Mouse (Mus musculus): ENCODE data around the gene Tnni1. TPM values are rescaled to one million over a fixed set of nuclear protein-coding genes. Genes with fewer than 3 reads are reported as not detected.

Tnni1 gene
- polyA plus RNA-seq, 1 experiment: 25.9 TPM

- H3K27ac ChIP-seq (ENCODE audit: insufficient read depth, low read length): peak overlapping the region; percentile 34; the same call in 1 of the 2 replicates
- H3K4me1 ChIP-seq (ENCODE audit: control insufficient read depth, insufficient read depth, low read length): no peaks in the 10 kb centered on the region; the same call in 1 of the 2 replicates
- WGBS: 40% methylated on average over 13 of the region's 13 CpGs
- peak in 1 of 2 experiments; percentile 17 for DNase-seq
- no peaks in the 10 kb centered on the region for H3K27me3 ChIP-seq (ENCODE audit: control insufficient read depth, insufficient read depth, low read length)
- TF ChIP-seq POLR2A (IDR thresholded peaks at IDR 0.05; ENCODE audit: borderline replicate concordance, insufficient read depth, low read length) (no peak), CTCF (IDR thresholded peaks at IDR 0.05; ENCODE audit: borderline replicate concordance, insufficient read depth, low read depth, low read length) (no peak)
- H3K4me3 ChIP-seq (replicated peaks; ENCODE audit: insufficient read depth, low read depth, low read length): no peak overlapping the region
Observed at GRCm38 (mm10) chr1:135852044-135852756, 73.0 kb downstream of the Tnni1 start.

DNA sequence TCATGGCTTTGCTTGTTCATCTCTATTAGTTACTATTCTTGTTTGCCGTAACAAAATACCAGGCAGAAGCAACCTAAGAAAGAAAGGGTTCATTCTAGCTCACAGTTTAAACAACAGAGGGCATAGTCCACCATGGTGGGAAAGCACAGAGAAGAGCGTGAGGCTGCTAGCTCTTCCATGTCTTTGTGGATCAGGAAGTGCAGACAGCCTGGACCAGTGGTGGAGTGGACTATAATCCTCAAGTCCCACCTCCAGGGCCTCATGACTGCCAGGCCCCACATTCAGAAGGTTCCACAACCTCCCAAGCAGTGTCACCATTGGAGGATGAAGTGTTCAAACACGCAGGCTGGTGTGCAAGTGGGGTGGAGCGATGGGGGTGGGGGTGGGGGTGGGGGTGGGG lies 74.0 kb downstream of the Tnni1 start:
- WGBS: 91% methylated on average over 4 of the region's 4 CpGs
- Histone ChIP-seq H3K27ac (ENCODE audit: insufficient read depth, low read length) (no peak overlapping the region), H3K4me3 (replicated peaks; ENCODE audit: insufficient read depth, low read depth, low read length) (no peak overlapping the region), H3K27me3 (ENCODE audit: control insufficient read depth, insufficient read depth, low read length) (no peaks in the 10 kb centered on the region), H3K4me1 (ENCODE audit: control insufficient read depth, insufficient read depth, low read length) (no peaks in the 10 kb centered on the region)
- DNase-seq: no peak
- no peak for TF ChIP-seq POLR2A (IDR thresholded peaks at IDR 0.05; ENCODE audit: borderline replicate concordance, insufficient read depth, low read length)
- TF ChIP-seq CTCF (IDR thresholded peaks at IDR 0.05; ENCODE audit: borderline replicate concordance, insufficient read depth, low read depth, low read length): no peak

- H3K27me3 ChIP-seq (ENCODE audit: control insufficient read depth, insufficient read depth, low read length): no peaks in the 10 kb centered on the region
- no peaks in the 10 kb centered on the region for H3K4me1 ChIP-seq (ENCODE audit: control insufficient read depth, insufficient read depth, low read length)
- no peak overlapping the region for H3K4me3 ChIP-seq (replicated peaks; ENCODE audit: insufficient read depth, low read depth, low read length)
- WGBS: 87% methylated on average over 6 of the region's 6 CpGs
- TF ChIP-seq POLR2A (IDR thresholded peaks at IDR 0.05; ENCODE audit: borderline replicate concordance, insufficient read depth, low read length) (no peak), CTCF (IDR thresholded peaks at IDR 0.05; ENCODE audit: borderline replicate concordance, insufficient read depth, low read depth, low read length) (no peak)
- H3K27ac ChIP-seq (ENCODE audit: insufficient read depth, low read length): no peak overlapping the region
- DNase-seq: no peak
Observed at GRCm38 (mm10) chr1:135854591-135855343, 75.5 kb downstream of the Tnni1 start.

- no peak for DNase-seq
- H3K4me1 ChIP-seq (ENCODE audit: control insufficient read depth, insufficient read depth, low read length): no peaks in the 10 kb centered on the region
- 100% methylated on average over 1 of the region's 1 CpGs for WGBS
- no peak for TF ChIP-seq POLR2A (IDR thresholded peaks at IDR 0.05; ENCODE audit: borderline replicate concordance, insufficient read depth, low read length)
- no peak for TF ChIP-seq CTCF (IDR thresholded peaks at IDR 0.05; ENCODE audit: borderline replicate concordance, insufficient read depth, low read depth, low read length)
- no peaks in the 10 kb centered on the region for H3K27me3 ChIP-seq (ENCODE audit: control insufficient read depth, insufficient read depth, low read length)
- no peak overlapping the region for H3K4me3 ChIP-seq (replicated peaks; ENCODE audit: insufficient read depth, low read depth, low read length)
- no peak overlapping the region for H3K27ac ChIP-seq (ENCODE audit: insufficient read depth, low read length)
Observed at GRCm38 (mm10) chr1:135855344-135855687, 76.1 kb downstream of the Tnni1 start.

GRCm38 (mm10) chr1:135856070-135856469 lies 76.8 kb downstream of the Tnni1 start:
- TF ChIP-seq POLR2A (IDR thresholded peaks at IDR 0.05; ENCODE audit: borderline replicate concordance, insufficient read depth, low read length) (no peak), CTCF (IDR thresholded peaks at IDR 0.05; ENCODE audit: borderline replicate concordance, insufficient read depth, low read depth, low read length) (no peak)
- no peak for DNase-seq
- Histone ChIP-seq H3K27ac (ENCODE audit: insufficient read depth, low read length) (no peak overlapping the region), H3K4me1 (ENCODE audit: control insufficient read depth, insufficient read depth, low read length) (no peaks in the 10 kb centered on the region), H3K27me3 (ENCODE audit: control insufficient read depth, insufficient read depth, low read length) (no peaks in the 10 kb centered on the region), H3K4me3 (replicated peaks; ENCODE audit: insufficient read depth, low read depth, low read length) (no peak overlapping the region)
- 74% methylated on average over 4 of the region's 4 CpGs for WGBS

GRCm38 (mm10) chr1:135857137-135857775 lies 78.0 kb downstream of the Tnni1 start:
- 67% methylated on average over 11 of the region's 11 CpGs for WGBS

GRCm38 (mm10) chr1:135858533-135858932 lies 79.3 kb downstream of the Tnni1 start:
- 93% methylated on average over 7 of the region's 7 CpGs for WGBS
- no peaks in the 10 kb centered on the region for H3K27me3 ChIP-seq (ENCODE audit: control insufficient read depth, insufficient read depth, low read length)
- no peak overlapping the region for H3K4me3 ChIP-seq (replicated peaks; ENCODE audit: insufficient read depth, low read depth, low read length)
- H3K4me1 ChIP-seq (ENCODE audit: control insufficient read depth, insufficient read depth, low read length): no peaks in the 10 kb centered on the region
- no peak for DNase-seq
- TF ChIP-seq CTCF (IDR thresholded peaks at IDR 0.05; ENCODE audit: borderline replicate concordance, insufficient read depth, low read depth, low read length) (no peak), POLR2A (IDR thresholded peaks at IDR 0.05; ENCODE audit: borderline replicate concordance, insufficient read depth, low read length) (no peak)
- H3K27ac ChIP-seq (ENCODE audit: insufficient read depth, low read length): no peak overlapping the region

More at GRCm38 (mm10) chr1:135857137-135857775, 78.0 kb downstream of the Tnni1 start:
- no peak for DNase-seq
- Histone ChIP-seq H3K27ac (ENCODE audit: insufficient read depth, low read length) (no peak overlapping the region), H3K27me3 (ENCODE audit: control insufficient read depth, insufficient read depth, low read length) (no peaks in the 10 kb centered on the region), H3K4me1 (ENCODE audit: control insufficient read depth, insufficient read depth, low read length) (no peaks in the 10 kb centered on the region), H3K4me3 (replicated peaks; ENCODE audit: insufficient read depth, low read depth, low read length) (no peak overlapping the region)
- TF ChIP-seq CTCF (IDR thresholded peaks at IDR 0.05; ENCODE audit: borderline replicate concordance, insufficient read depth, low read depth, low read length): no peak
- TF ChIP-seq POLR2A (IDR thresholded peaks at IDR 0.05; ENCODE audit: borderline replicate concordance, insufficient read depth, low read length): no peak

Other genes with a start within 250 kb of the Tnni1 start
- gene Nav1, start 172.1 kb upstream of the Tnni1 start, polyA plus RNA-seq (2012; rRNA removed): 24.7 and 26.8 TPM in 2 replicates
- gene Csrp1, start 59.4 kb upstream of the Tnni1 start, polyA plus RNA-seq (2012; rRNA removed): 364 and 434 TPM in 2 replicates
- 72.7 and 93.0 TPM in 2 replicates for gene Phlda3, start 13.3 kb upstream of the Tnni1 start, polyA plus RNA-seq (2012; rRNA removed)
- gene Lad1, start 39.2 kb downstream of the Tnni1 start, polyA plus RNA-seq (2012; rRNA removed): 0.76 and 1.2 TPM in 2 replicates
- gene Tnnt2, start 56.9 kb downstream of the Tnni1 start, polyA plus RNA-seq (2012; rRNA removed): 1.4 and 2.8 TPM in 2 replicates
- 0.07 and 0.08 TPM in 2 replicates for gene Pkp1, start 139.8 kb downstream of the Tnni1 start, polyA plus RNA-seq (2012; rRNA removed)
- 0.33 and 0.65 TPM in 2 replicates for gene Igfn1, start 226.9 kb downstream of the Tnni1 start, polyA plus RNA-seq (2012; rRNA removed)
- gene Tmem9, start 228.7 kb downstream of the Tnni1 start, polyA plus RNA-seq (2012; rRNA removed): 141 and 143 TPM in 2 replicates